Mouse (Mus musculus) limb, embryonic 11.5 days (tissue): ENCODE results near the gene Cbx1. TPM values are rescaled to one million over a fixed set of nuclear protein-coding genes. Genes with fewer than 3 reads are reported as not detected.

ENCODE experiments used
- ATAC-seq: fragments of 200-750 bp; cut with Nextera tagmentation; 2 replicates; pipeline ENCODE4 v1.8.0; 2017; ENCODE audit warnings: low read depth; ENCODE audit not compliant: insufficient number of reproducible peaks, low FRiP score, low TSS enrichment
- DNase-seq: peaks from one replicate; pipeline ENCODE4 v3.0.0-alpha.2; 2015; ENCODE audit warnings: low spot score
- H3K27ac ChIP-seq: fragments of 300-500 bp; sonication (generic); replicated peaks from 2 replicates; pipeline ENCODE4 v1.5.1; 2014; ENCODE audit warnings: low read depth, mild to moderate bottlenecking, low read length
- H3K27me3 ChIP-seq: fragments of 300-500 bp; sonication (generic); 2 replicates; pipeline ENCODE4 v1.6.1; 2014; ENCODE audit warnings: mild to moderate bottlenecking, low read length, mixed read lengths; ENCODE audit not compliant: control insufficient read depth, insufficient read depth
- H3K36me3 ChIP-seq: fragments of 300-500 bp; sonication (generic); 2 replicates; pipeline ENCODE4 v1.6.1; 2014; ENCODE audit warnings: mild to moderate bottlenecking, low read length, moderate library complexity, mixed read lengths; ENCODE audit not compliant: control insufficient read depth, insufficient read depth
- H3K4me1 ChIP-seq: fragments of 300-500 bp; sonication (generic); 2 replicates; pipeline ENCODE4 v1.6.1; 2014; ENCODE audit warnings: low read length, mixed read lengths; ENCODE audit not compliant: control insufficient read depth, insufficient read depth
- H3K4me2 ChIP-seq: fragments of 300-500 bp; sonication (generic); 2 replicates; pipeline ENCODE4 v1.6.1; 2014; ENCODE audit warnings: low read depth, mild to moderate bottlenecking, moderate library complexity; ENCODE audit not compliant: severe bottlenecking
- H3K4me3 ChIP-seq: fragments of 300-500 bp; sonication (generic); 2 replicates; pipeline ENCODE4 v1.5.1; 2014; ENCODE audit warnings: low read depth, low read length
- H3K9ac ChIP-seq: fragments of 300-500 bp; sonication (generic); 2 replicates; pipeline ENCODE4 v1.6.1; 2014; ENCODE audit warnings: mild to moderate bottlenecking, low read length
- H3K9me3 ChIP-seq: fragments of 300-500 bp; sonication (generic); 2 replicates; pipeline ENCODE4 v1.6.1; 2016; ENCODE audit warnings: low read length; ENCODE audit not compliant: control insufficient read depth
- WGBS: fragments of 180-500 bp; shearing (Covaris S2); extraction: QIAGEN DNeasy Blood & Tissue Kit; methylation state at CpG from one replicate; pipeline ENCODE4 v1.1.7; 2014; 5-methylcytosine and 5-hydroxymethylcytosine counted together
- polyA plus RNA-seq: library from polyadenylated mRNA; unstranded; fragments of >200 nt; fragmentation: Nextera tagmentation; extraction: Ambion mirVana; gene quantifications from 2 replicates; pipeline ENCODE4 v1.2.1, GENCODE M21; 2014

Cbx1 gene
- polyA plus RNA-seq, 1 experiment from 2014 or later, result 172 TPM

DNA sequence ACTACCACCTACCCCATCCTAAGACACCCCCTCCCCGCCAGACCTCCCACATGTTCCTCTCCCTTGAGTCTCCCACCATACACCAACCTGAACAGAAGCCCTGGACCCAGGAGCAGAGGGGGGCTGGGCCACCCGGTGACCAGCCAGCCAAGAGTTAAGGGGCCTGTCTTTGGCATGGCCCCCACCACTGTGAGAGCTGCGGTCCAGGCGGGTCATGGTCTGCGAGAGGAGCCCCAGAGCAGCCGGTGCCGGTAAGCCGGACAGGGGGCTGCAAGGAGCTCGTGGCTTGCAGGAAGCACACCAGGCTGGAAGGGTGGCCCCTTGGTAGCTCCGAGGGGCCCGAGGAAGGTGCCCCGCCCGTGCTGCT, 34.5 kb downstream of the Cbx1 start:
- ATAC-seq, result no peak
- H3K4me1 ChIP-seq, result peaks cover 28% of the 10 kb centered on the region
- no peak for DNase-seq
- peak overlapping the region; percentile 30 for H3K27ac ChIP-seq
- 11% methylated on average over 13 of the region's 13 CpGs for WGBS
- no peaks in the 10 kb centered on the region for H3K9me3 ChIP-seq
- H3K4me2 ChIP-seq, result peak overlapping the region; percentile 97
- H3K4me3 ChIP-seq, result peak overlapping the region; percentile 52
- no peaks in the 10 kb centered on the region for H3K27me3 ChIP-seq
- H3K36me3 ChIP-seq, result peaks cover 25% of the 10 kb centered on the region
- peak overlapping the region; percentile 56 for H3K9ac ChIP-seq

- peaks cover 28% of the 10 kb centered on the region for H3K4me1 ChIP-seq
- 2% methylated on average over 26 of the region's 26 CpGs for WGBS
- H3K27me3 ChIP-seq, result no peaks in the 10 kb centered on the region
- H3K4me3 ChIP-seq, result peak overlapping the region; percentile 52
- ATAC-seq, result peak; percentile 94
- peak overlapping the region; percentile 97 for H3K4me2 ChIP-seq
- no peaks in the 10 kb centered on the region for H3K9me3 ChIP-seq
- peak overlapping the region; percentile 56 for H3K9ac ChIP-seq
- peaks cover 24% of the 10 kb centered on the region for H3K36me3 ChIP-seq
- DNase-seq, result peak; percentile 95
- peak overlapping the region; percentile 86 for H3K27ac ChIP-seq
Measured at GRCm38 (mm10) chr11:96823880-96824782, 35.2 kb downstream of the Cbx1 start.

GRCm38 (mm10) chr11:96824783-96825495, 36.0 kb downstream of the Cbx1 start:
- no peak overlapping the region for H3K4me3 ChIP-seq
- peaks cover 28% of the 10 kb centered on the region for H3K4me1 ChIP-seq
- H3K27ac ChIP-seq, result no peak overlapping the region
- WGBS, result 40% methylated on average over 7 of the region's 7 CpGs
- H3K9ac ChIP-seq, result no peak overlapping the region
- H3K36me3 ChIP-seq, result peaks cover 22% of the 10 kb centered on the region
- H3K4me2 ChIP-seq, result peak overlapping the region; percentile 97
- no peak for ATAC-seq
- H3K27me3 ChIP-seq, result no peaks in the 10 kb centered on the region
- no peak for DNase-seq
- H3K9me3 ChIP-seq, result no peaks in the 10 kb centered on the region

DNA sequence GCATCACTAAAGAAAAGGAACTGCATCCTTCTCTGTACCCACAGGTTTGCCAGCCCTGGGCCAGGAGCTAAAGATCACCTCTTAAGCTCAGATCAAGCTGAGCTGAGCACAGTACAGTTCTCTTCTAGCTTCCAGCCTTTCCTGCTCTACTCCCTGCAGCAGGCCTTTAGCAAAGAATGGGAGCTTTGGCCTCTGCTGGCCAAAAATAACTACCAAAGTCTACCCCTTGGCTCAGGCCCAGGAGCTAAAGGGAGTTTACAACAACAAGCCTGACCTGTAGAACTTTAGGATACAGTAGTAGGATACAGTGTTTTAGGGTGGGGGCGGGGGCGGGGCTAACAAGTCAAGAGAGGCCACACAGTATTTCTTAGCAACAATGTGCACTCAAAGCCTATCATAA, 37.6 kb downstream of the Cbx1 start:
- Histone ChIP-seq H3K27ac (no peak overlapping the region), H3K27me3 (no peaks in the 10 kb centered on the region), H3K9ac (no peak overlapping the region), H3K4me1 (peaks cover 31% of the 10 kb centered on the region), H3K9me3 (no peaks in the 10 kb centered on the region), H3K4me2 (peak overlapping the region; percentile 22; the same call in 1 of the 2 replicates), H3K4me3 (no peak overlapping the region), H3K36me3 (peaks cover 8% of the 10 kb centered on the region)
- no peak for DNase-seq
- no peak for ATAC-seq
- WGBS, result 82% methylated on average over 2 of the region's 2 CpGs

DNA sequence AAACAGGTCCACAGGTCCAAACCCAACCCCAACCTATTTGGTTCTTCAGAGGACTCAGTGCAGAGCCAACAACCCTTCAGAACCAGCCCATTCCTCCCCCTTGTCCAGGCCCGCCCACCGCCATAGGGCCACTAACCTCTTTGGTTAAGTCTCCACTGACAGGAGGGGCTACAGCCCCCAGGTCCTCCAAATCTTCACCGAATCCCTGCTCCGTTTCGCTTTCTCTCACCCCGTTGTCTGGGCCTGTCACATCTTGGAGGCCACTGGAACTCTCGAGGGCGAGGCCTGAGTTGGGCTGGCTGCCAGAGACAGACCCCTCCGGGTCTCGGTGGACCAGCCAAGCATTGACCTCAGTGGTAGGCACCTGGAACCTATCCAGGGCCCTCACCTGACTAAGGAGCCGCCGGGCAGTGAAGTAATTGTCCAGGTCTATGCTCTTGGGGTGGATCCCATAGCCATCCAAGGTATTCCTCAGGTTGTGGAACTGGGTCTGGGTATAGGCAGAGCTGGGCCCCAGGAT, 38.2 kb downstream of the Cbx1 start:
- no peak for DNase-seq
- Histone ChIP-seq H3K27me3 (no peaks in the 10 kb centered on the region), H3K27ac (no peak overlapping the region), H3K9ac (no peak overlapping the region), H3K4me2 (peak overlapping the region; percentile 22; the same call in 1 of the 2 replicates), H3K36me3 (peaks cover 5% of the 10 kb centered on the region; the same call in 1 of the 2 replicates), H3K4me1 (peaks cover 31% of the 10 kb centered on the region), H3K9me3 (no peaks in the 10 kb centered on the region), H3K4me3 (no peak overlapping the region)
- WGBS, result 88% methylated on average over 12 of the region's 12 CpGs
- no peak for ATAC-seq

DNA sequence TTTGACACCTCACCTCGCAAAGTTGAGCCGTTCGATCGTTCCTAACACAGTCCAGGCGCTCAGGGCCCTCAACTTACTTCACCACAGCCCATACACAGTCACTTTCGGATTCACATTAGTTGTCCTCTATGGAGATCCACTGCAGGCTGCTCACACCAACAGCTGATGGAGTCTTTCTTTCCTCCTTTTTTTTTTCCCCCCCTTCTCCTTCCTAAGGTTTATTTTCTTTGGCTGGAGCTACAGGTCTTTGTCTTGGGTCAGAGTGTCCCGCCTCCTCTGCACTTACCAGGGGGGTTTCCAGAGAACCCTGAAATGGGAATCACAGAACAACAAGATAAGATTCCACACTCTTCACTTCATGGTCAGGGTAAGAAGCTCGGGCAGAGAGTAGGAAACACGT, 39.0 kb downstream of the Cbx1 start:
- WGBS, result 80% methylated on average over 9 of the region's 9 CpGs
- Histone ChIP-seq H3K27ac (no peak overlapping the region), H3K36me3 (no peaks in the 10 kb centered on the region; the same call in 1 of the 2 replicates), H3K9ac (no peak overlapping the region), H3K27me3 (no peaks in the 10 kb centered on the region), H3K4me2 (no peak overlapping the region), H3K4me1 (peaks cover 30% of the 10 kb centered on the region), H3K4me3 (no peak overlapping the region), H3K9me3 (no peaks in the 10 kb centered on the region)
- ATAC-seq (no peak), DNase-seq (no peak)

DNA sequence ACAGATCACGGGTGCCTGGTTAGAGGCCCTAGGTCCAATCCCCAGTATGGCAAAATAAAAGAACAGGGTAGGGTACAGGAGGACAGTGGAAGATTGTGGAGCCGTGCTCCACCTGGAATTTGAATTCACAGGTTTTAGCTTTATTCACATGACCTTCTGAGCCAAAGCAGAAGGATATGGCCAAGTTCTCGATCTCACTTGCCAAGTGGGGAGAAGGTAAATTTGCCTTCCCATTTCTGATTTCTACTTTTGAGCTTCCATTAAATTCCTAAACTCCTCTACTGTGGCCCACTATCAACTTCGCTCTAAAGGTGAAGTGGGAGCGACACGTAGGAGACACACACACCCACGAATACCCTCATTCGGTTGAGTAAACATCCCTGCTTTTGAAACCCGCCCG, 40.0 kb downstream of the Cbx1 start:
- 18% methylated on average over 10 of the region's 10 CpGs for WGBS
- ATAC-seq (no peak), DNase-seq (no peak)
- H3K4me2 ChIP-seq, result peak overlapping the region; percentile 77
- H3K4me3 ChIP-seq, result peak overlapping the region; percentile 77
- peaks cover 22% of the 10 kb centered on the region for H3K4me1 ChIP-seq
- peak overlapping the region; percentile 89 for H3K9ac ChIP-seq
- no peak overlapping the region; the same call in 1 of the 2 replicates for H3K27ac ChIP-seq
- H3K27me3 ChIP-seq, result no peaks in the 10 kb centered on the region
- H3K9me3 ChIP-seq, result no peaks in the 10 kb centered on the region
- no peaks in the 10 kb centered on the region; the same call in 1 of the 2 replicates for H3K36me3 ChIP-seq

DNA sequence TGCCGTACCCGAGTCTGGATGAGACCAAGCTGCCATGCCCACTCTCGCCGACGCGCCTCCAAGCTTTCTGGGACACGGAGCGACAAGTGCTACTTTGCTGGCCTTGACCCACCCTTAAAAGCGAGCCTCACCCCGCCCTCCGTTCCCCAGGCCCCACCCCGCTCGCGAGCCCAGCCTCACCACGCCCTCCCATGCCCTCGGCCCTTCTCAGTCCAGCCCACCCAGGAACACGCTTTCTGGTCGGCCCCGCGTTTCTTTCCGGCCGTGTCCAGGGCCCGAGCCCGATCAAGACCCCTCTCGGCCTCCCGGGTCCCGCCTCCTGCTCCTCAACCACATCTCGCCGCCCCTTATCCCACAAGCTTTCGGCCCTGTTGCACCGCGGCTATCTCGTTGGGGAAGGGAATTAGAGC, 40.5 kb downstream of the Cbx1 start:
- Histone ChIP-seq H3K36me3 (no peaks in the 10 kb centered on the region; the same call in 1 of the 2 replicates), H3K27ac (peak overlapping the region; percentile 90), H3K4me1 (peaks cover 19% of the 10 kb centered on the region), H3K9me3 (no peaks in the 10 kb centered on the region), H3K27me3 (no peaks in the 10 kb centered on the region), H3K4me2 (peak overlapping the region; percentile 77), H3K4me3 (peak overlapping the region; percentile 77), H3K9ac (peak overlapping the region; percentile 89)
- DNase-seq, result peak; percentile 87
- ATAC-seq, result peak; percentile 70
- WGBS, result under 1% methylated on average over 33 of the region's 33 CpGs
